Mouse (Mus musculus) hindbrain, embryonic 12.5 days (tissue): ENCODE results near the gene Tead4. TPM values are rescaled to one million over a fixed set of nuclear protein-coding genes. Genes with fewer than 3 reads are reported as not detected.
A peak's percentile ranks its signal among the peaks of the same experiment; 100 is the strongest.

Experiments
- ATAC-seq: fragments of 200-750 bp; cut with Nextera tagmentation; 2 replicates; pipeline ENCODE4 v1.8.0; 2017; ENCODE audit warnings: moderate TSS enrichment; ENCODE audit not compliant: low FRiP score
- H3K27ac ChIP-seq: fragments of 300-500 bp; sonication (generic); 2 replicates; pipeline ENCODE4 v1.5.1; 2016; ENCODE audit warnings: mild to moderate bottlenecking
- H3K27me3 ChIP-seq: fragments of 300-500 bp; sonication (generic); 2 replicates; pipeline ENCODE4 v1.6.1; 2016; ENCODE audit warnings: mild to moderate bottlenecking
- H3K36me3 ChIP-seq: fragments of 300-500 bp; sonication (generic); 2 replicates; pipeline ENCODE4 v1.6.1; 2016; ENCODE audit warnings: mild to moderate bottlenecking
- H3K4me1 ChIP-seq: fragments of 300-500 bp; sonication (generic); 2 replicates; pipeline ENCODE4 v1.6.1; 2016
- H3K4me2 ChIP-seq: fragments of 300-500 bp; sonication (generic); replicated peaks from 2 replicates; pipeline ENCODE4 v1.6.1; 2016; ENCODE audit warnings: mild to moderate bottlenecking
- H3K4me3 ChIP-seq: fragments of 300-500 bp; sonication (generic); 2 replicates; pipeline ENCODE4 v1.5.1; 2016; ENCODE audit warnings: mild to moderate bottlenecking
- H3K9ac ChIP-seq: fragments of 300-500 bp; sonication (generic); 2 replicates; pipeline ENCODE4 v1.6.1; 2016; ENCODE audit warnings: mild to moderate bottlenecking, moderate library complexity
- H3K9me3 ChIP-seq: fragments of 300-500 bp; sonication (generic); replicated peaks from 2 replicates; pipeline ENCODE4 v1.6.1; 2016; ENCODE audit warnings: mild to moderate bottlenecking
- WGBS: fragments of 180-500 bp; shearing (Covaris S2); methylation state at CpG from one replicate; pipeline ENCODE4 v1.1.7; 2016; 5-methylcytosine and 5-hydroxymethylcytosine counted together
- polyA plus RNA-seq: library from polyadenylated mRNA; unstranded; fragments of >200 nt; fragmentation: Nextera tagmentation; extraction: Ambion mirVana; gene quantifications from 2 replicates; pipeline ENCODE4 v1.2.1, GENCODE M21; 2016

The Tead4 gene
- polyA plus RNA-seq, result 2.4 TPM in 2 replicates

DNA sequence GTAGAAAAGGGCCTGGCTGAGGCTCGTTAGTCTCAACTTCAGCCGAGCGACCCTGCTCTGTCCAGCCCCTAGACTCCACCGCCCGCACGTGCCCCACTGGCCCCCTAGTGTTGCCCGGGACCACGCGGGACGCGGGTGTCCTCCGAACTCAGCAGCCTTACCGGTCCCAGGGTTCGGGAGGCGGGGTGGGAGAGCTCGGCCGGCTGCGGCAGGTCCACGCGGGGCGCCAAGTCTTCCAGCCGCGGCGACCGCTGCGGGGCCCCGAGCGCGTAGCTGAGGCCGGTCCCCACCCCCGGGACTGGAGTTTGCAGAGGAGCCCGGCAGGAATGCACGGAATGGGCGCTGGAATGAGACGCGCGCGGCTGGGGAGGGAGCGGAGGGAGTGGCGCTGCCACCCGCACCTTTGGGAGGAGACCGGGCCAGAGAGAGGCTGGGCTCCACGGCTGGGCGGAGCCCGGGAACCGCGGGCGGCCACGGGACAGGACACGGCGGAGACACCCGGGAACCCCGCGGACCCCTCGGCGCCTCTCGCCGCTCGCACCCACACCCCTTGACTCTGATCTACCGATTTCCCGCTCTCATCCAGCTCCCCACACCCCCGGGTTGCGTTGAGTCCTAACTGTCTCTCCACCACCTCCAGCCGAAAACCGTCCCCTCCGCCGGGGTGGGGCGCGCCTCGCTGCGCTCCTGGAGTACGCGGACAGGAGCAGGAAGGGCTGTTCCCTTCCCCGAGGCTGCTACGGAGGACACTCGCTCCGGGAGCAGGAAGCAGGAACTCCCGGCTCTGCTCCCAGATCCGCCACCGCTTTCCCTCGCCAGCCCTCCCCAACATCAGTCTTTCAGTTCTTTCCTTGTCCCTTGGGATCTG lies at the start of gene Tead4:
Gene Tead4, minus strand, starts transcription at position 690 of the 868 bp plus-strand sequence.
- ATAC-seq, result peak; percentile 68
- H3K36me3 ChIP-seq, result no peaks in the 10 kb centered on the region
- H3K9ac ChIP-seq, result peak within 1 kb of the TSS; percentile 66
- H3K4me2 ChIP-seq, result peak within 1 kb of the TSS; percentile 100
- H3K27ac ChIP-seq, result no peak within 1 kb of the TSS
- peaks cover 66% of the 10 kb centered on the region for H3K27me3 ChIP-seq
- peak within 1 kb of the TSS; percentile 67 for H3K4me3 ChIP-seq
- H3K4me1 ChIP-seq, result peaks cover 27% of the 10 kb centered on the region
- H3K9me3 ChIP-seq, result 0 out of 2 replicates have a peak, but pooled peaks cover 4% of the 10 kb centered on the region
- under 1% methylated on average over 74 of the region's 81 CpGs for WGBS

GRCm38 (mm10) chr6:128349711-128350110 lies 49.1 kb upstream of the Tead4 start:
- Histone ChIP-seq H3K27ac (peak overlapping the region; percentile 32; the same call in 1 of the 2 replicates), H3K36me3 (peaks cover 9% of the 10 kb centered on the region; the same call in 1 of the 2 replicates)

GRCm38 (mm10) chr6:128346782-128347181 lies 46.2 kb upstream of the Tead4 start:
- Histone ChIP-seq H3K27me3 (no peaks in the 10 kb centered on the region), H3K9me3 (no peaks in the 10 kb centered on the region), H3K4me2 (no peak overlapping the region), H3K27ac (no peak overlapping the region), H3K36me3 (peaks cover 20% of the 10 kb centered on the region; the same call in 1 of the 2 replicates), H3K4me3 (no peak overlapping the region), H3K4me1 (peaks cover 3% of the 10 kb centered on the region; the same call in 1 of the 2 replicates), H3K9ac (no peak overlapping the region)
- ATAC-seq, result no peak
- 88% methylated on average over 6 of the region's 6 CpGs for WGBS

More at GRCm38 (mm10) chr6:128349711-128350110, 49.1 kb upstream of the Tead4 start:
- Histone ChIP-seq H3K27me3 (no peaks in the 10 kb centered on the region), H3K9ac (no peak overlapping the region), H3K4me3 (no peak overlapping the region), H3K4me2 (no peak overlapping the region), H3K4me1 (peaks cover 12% of the 10 kb centered on the region), H3K9me3 (no peaks in the 10 kb centered on the region)
- 38% methylated on average over 7 of the region's 7 CpGs for WGBS
- no peak for ATAC-seq

DNA sequence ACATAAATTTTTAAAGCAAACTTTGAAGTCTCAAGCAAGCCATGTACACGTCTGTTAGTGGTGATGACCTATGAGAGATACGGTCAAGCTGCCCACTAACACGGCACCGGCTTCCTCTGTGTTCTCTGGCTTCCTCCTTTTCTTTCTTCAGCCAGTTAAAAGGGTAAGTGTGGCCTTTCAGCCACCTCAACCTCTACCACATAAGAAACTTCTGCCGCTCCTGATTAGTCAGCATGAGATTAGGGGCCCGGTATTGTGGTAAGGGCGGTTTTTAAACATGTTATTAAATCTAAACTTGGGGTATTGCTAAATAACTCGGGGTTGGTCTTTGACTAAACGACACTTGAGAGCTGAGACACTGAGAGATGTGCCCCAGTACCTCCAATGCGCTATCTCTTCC lies 45.0 kb upstream of the Tead4 start:
- Histone ChIP-seq H3K36me3 (peaks cover 15% of the 10 kb centered on the region; the same call in 1 of the 2 replicates), H3K27me3 (no peaks in the 10 kb centered on the region), H3K4me1 (peaks cover 3% of the 10 kb centered on the region; the same call in 1 of the 2 replicates), H3K27ac (no peak overlapping the region), H3K4me2 (no peak overlapping the region), H3K4me3 (no peak overlapping the region), H3K9ac (no peak overlapping the region), H3K9me3 (no peaks in the 10 kb centered on the region)
- 91% methylated on average over 10 of the region's 10 CpGs for WGBS
- ATAC-seq, result no peak

DNA sequence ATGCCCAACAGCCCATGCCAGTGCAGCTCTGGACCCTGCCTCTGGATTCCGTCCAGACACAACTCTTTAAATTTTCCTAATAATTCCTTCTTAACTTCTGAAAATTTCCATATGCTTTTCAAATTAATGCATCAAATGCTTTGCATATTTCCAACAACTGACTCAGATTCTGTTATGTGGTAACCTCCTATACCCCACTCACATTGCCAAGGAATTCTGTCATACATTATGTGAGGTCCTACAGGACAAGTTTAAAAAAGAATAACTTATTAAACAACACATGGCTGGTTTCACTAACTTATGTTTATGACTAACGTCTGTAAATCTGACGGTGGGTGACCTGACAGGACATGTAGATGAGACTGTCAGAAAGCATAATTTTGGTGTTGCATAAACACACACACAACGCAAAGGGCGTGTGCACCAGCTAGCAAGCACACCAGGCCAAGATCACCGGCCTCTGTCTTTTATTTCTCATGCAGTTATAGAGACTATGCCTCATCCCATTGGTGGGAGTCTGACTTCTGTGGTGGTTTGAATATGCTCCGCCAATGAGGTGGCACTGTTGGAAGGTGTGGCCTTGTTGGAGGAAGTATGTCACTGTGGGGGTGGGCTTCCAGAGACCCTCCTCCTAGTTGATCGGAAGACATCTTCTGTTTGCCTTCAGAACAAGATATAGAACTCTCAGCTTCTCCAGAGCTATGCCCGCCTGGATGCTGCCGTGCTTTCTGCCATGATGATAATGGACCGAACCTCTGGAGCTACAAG lies 41.5 kb upstream of the Tead4 start:
- H3K4me3 ChIP-seq, result no peak overlapping the region
- H3K4me2 ChIP-seq, result no peak overlapping the region
- no peak overlapping the region for H3K9ac ChIP-seq
- ATAC-seq, result no peak
- H3K27ac ChIP-seq, result no peak overlapping the region
- no peaks in the 10 kb centered on the region for H3K27me3 ChIP-seq
- whole genome bisulfite sequencing, result 95% methylated on average over 11 of the region's 11 CpGs
- peaks cover 3% of the 10 kb centered on the region; the same call in 1 of the 2 replicates for H3K4me1 ChIP-seq
- H3K9me3 ChIP-seq, result no peaks in the 10 kb centered on the region
- peaks cover 10% of the 10 kb centered on the region; the same call in 1 of the 2 replicates for H3K36me3 ChIP-seq

DNA sequence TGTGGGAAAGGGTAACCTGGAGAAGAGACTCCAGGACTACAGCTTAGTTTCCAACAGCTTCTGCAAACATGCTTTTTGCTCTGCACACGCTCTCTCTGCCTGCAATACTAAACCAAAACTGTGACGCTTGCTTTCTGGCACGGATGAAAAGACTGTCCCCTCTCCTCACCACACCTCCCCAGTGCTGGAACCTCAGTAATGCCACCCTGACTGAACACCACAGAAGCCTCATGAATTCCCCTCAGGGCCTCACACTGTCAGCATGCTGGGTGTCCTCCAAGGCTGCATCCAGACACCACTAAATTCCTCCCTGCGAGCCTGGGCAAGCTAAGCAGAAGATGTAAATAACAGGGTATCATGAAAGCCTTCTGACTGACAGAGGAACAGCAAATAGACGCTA lies 38.3 kb upstream of the Tead4 start:
- H3K9ac ChIP-seq, result no peak overlapping the region
- H3K4me1 ChIP-seq, result peaks cover 8% of the 10 kb centered on the region; the same call in 1 of the 2 replicates
- peaks cover 22% of the 10 kb centered on the region for H3K36me3 ChIP-seq
- no peak overlapping the region for H3K4me2 ChIP-seq
- no peak overlapping the region for H3K27ac ChIP-seq
- 58% methylated on average over 5 of the region's 5 CpGs for WGBS
- H3K4me3 ChIP-seq, result no peak overlapping the region
- no peaks in the 10 kb centered on the region for H3K9me3 ChIP-seq
- no peaks in the 10 kb centered on the region for H3K27me3 ChIP-seq
- ATAC-seq, result no peak

- Histone ChIP-seq H3K4me1 (peaks cover 8% of the 10 kb centered on the region; the same call in 1 of the 2 replicates), H3K9me3 (no peaks in the 10 kb centered on the region), H3K9ac (no peak overlapping the region), H3K27ac (no peak overlapping the region), H3K4me2 (no peak overlapping the region), H3K36me3 (peaks cover 31% of the 10 kb centered on the region), H3K4me3 (no peak overlapping the region), H3K27me3 (no peaks in the 10 kb centered on the region)
- no peak for ATAC-seq
- 78% methylated on average over 7 of the region's 7 CpGs for WGBS
These were observed 36.8 kb upstream of the Tead4 start for GRCm38 (mm10) chr6:128337467-128337866.

DNA sequence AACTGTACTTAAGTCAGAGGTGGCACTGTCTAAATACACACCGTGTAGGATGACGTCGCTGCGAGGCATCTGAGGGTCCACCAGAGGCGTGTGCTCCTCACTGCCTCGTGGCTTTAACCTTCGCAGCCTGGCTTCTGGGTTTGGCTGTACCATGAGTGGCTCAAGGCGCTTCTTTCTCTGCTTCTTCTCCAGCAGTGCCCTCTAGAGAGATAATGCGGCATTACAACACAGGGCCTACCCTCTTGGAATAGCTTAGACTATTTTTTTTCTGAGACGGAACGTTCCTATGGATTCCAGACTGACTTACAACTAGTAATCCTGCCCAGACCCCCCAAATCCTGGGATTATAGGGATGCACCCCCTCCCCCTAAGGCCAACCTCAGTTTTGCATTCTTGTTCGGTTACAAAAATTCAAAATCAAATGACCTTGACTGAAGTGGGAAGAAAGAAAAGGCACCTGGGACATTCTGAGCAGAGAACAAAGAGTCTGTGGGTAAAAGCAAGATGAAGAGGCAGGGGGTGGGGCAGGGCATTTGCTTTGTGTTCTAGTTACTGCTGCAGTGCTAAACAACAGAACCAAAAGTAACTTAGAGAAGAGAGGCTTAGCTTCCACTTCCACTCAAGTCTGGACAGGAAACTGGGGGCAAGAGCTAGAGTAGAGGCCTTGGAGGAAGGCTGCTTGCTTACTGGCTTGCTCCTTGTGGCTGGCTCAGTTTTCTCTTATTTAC lies 33.9 kb upstream of the Tead4 start:
- H3K27me3 ChIP-seq, result no peaks in the 10 kb centered on the region
- H3K4me2 ChIP-seq, result no peak overlapping the region
- ATAC-seq, result peak; percentile 62
- peaks cover 46% of the 10 kb centered on the region for H3K36me3 ChIP-seq
- no peak overlapping the region for H3K4me3 ChIP-seq
- H3K27ac ChIP-seq, result peak overlapping the region; percentile 23; the same call in 1 of the 2 replicates
- 23% methylated on average over 12 of the region's 12 CpGs for WGBS
- peaks cover 8% of the 10 kb centered on the region; the same call in 1 of the 2 replicates for H3K4me1 ChIP-seq
- peaks cover 11% of the 10 kb centered on the region for H3K9me3 ChIP-seq
- H3K9ac ChIP-seq, result no peak overlapping the region

GRCm38 (mm10) chr6:128318317-128318716 lies 17.7 kb upstream of the Tead4 start:
- Histone ChIP-seq H3K9me3 (no peaks in the 10 kb centered on the region), H3K4me2 (no peak overlapping the region), H3K9ac (no peak overlapping the region), H3K27me3 (no peaks in the 10 kb centered on the region), H3K27ac (no peak overlapping the region), H3K36me3 (peaks cover 22% of the 10 kb centered on the region), H3K4me1 (no peaks in the 10 kb centered on the region), H3K4me3 (no peak overlapping the region)
- WGBS, result 12% methylated on average over 4 of the region's 4 CpGs
- peak; percentile 67; the same call in 1 of the 2 replicates for ATAC-seq

GRCm38 (mm10) chr6:128315597-128315996 lies 15.0 kb upstream of the Tead4 start:
- Histone ChIP-seq H3K4me1 (no peaks in the 10 kb centered on the region), H3K4me2 (no peak overlapping the region), H3K27me3 (no peaks in the 10 kb centered on the region), H3K27ac (no peak overlapping the region), H3K9me3 (no peaks in the 10 kb centered on the region), H3K4me3 (no peak overlapping the region), H3K36me3 (no peaks in the 10 kb centered on the region), H3K9ac (no peak overlapping the region)
- 79% methylated on average over 8 of the region's 8 CpGs for WGBS
- no peak for ATAC-seq

DNA sequence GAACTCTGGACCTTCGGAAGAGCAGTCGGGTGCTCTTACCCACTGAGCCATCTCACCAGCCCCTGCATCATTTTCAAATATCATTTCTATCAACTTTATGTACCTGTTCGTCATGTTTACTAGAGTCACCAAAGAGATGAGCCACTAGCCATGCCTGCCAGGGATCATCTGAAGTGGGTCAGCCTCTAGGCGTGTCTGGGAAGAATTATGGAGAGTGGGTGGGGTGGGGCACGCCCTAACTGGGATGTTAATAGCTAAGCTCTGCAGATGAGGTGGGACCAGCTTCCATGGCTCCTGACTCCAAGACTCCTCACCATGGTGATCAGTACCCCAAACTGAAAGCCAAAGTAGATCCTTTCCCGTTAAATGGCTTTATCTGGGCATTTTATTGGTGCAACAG lies 14.2 kb upstream of the Tead4 start:
- Histone ChIP-seq H3K27ac (no peak overlapping the region), H3K27me3 (no peaks in the 10 kb centered on the region), H3K4me3 (no peak overlapping the region), H3K4me2 (no peak overlapping the region), H3K9ac (no peak overlapping the region), H3K9me3 (no peaks in the 10 kb centered on the region), H3K36me3 (no peaks in the 10 kb centered on the region), H3K4me1 (no peaks in the 10 kb centered on the region)
- ATAC-seq, result no peak
- 91% methylated on average over 6 of the region's 6 CpGs for WGBS
